Mouse (Mus musculus): Measurements from ENCODE around the gene Phxr2. TPM values are rescaled to one million over a fixed set of nuclear protein-coding genes. Genes with fewer than 3 reads are reported as not detected.
A peak's percentile ranks its signal among the peaks of the same experiment; 100 is the strongest.

Phxr2 gene
- polyA plus RNA-seq, 1 experiment from 2014 or later = not detected

GRCm38 (mm10) chr10:99118697-99119096, 7.4 kb downstream of the Phxr2 start:
- peak; percentile 71 for ATAC-seq
- no peak overlapping the region for H3K9ac ChIP-seq (ENCODE audit: low read depth, low read length)
- H3K4me1 ChIP-seq (ENCODE audit: control insufficient read depth, insufficient read depth, low read length) = peaks cover 40% of the 10 kb centered on the region
- H3K27ac ChIP-seq (ENCODE audit: low read length) = peak overlapping the region; percentile 90
- H3K36me3 ChIP-seq (ENCODE audit: control insufficient read depth, insufficient read depth, low read length) = no peaks in the 10 kb centered on the region
- no peaks in the 10 kb centered on the region for H3K27me3 ChIP-seq (replicated peaks; ENCODE audit: control insufficient read depth, insufficient read depth, low read length)
- H3K4me2 ChIP-seq (ENCODE audit: low read depth, low read length) = peak overlapping the region; percentile 0
- no peak overlapping the region for H3K4me3 ChIP-seq (ENCODE audit: low read length)
- no peaks in the 10 kb centered on the region for H3K9me3 ChIP-seq (ENCODE audit: control insufficient read depth, low read length)
- WGBS = 31% methylated on average over 6 of the region's 6 CpGs

GRCm38 (mm10) chr10:99117876-99118275, 8.2 kb downstream of the Phxr2 start:
- Histone ChIP-seq H3K4me1 (ENCODE audit: control insufficient read depth, insufficient read depth, low read length) (peaks cover 43% of the 10 kb centered on the region), H3K9ac (ENCODE audit: low read depth, low read length) (0 out of 2 replicates have a peak overlapping the region, but pooled peaks have one; percentile 23), H3K27me3 (replicated peaks; ENCODE audit: control insufficient read depth, insufficient read depth, low read length) (no peaks in the 10 kb centered on the region), H3K9me3 (ENCODE audit: control insufficient read depth, low read length) (no peaks in the 10 kb centered on the region), H3K36me3 (ENCODE audit: control insufficient read depth, insufficient read depth, low read length) (no peaks in the 10 kb centered on the region), H3K4me3 (ENCODE audit: low read length) (no peak overlapping the region), H3K27ac (ENCODE audit: low read length) (peak overlapping the region; percentile 90), H3K4me2 (ENCODE audit: low read depth, low read length) (no peak overlapping the region)
- 40% methylated on average over 10 of the region's 10 CpGs for WGBS
- peak; percentile 63 for ATAC-seq

GRCm38 (mm10) chr10:99116650-99117615, 9.2 kb downstream of the Phxr2 start:
- WGBS = 66% methylated on average over 16 of the region's 16 CpGs
- Histone ChIP-seq H3K4me1 (ENCODE audit: control insufficient read depth, insufficient read depth, low read length) (peaks cover 43% of the 10 kb centered on the region), H3K4me2 (ENCODE audit: low read depth, low read length) (no peak overlapping the region), H3K27me3 (replicated peaks; ENCODE audit: control insufficient read depth, insufficient read depth, low read length) (no peaks in the 10 kb centered on the region), H3K36me3 (ENCODE audit: control insufficient read depth, insufficient read depth, low read length) (no peaks in the 10 kb centered on the region), H3K9ac (ENCODE audit: low read depth, low read length) (no peak overlapping the region), H3K9me3 (ENCODE audit: control insufficient read depth, low read length) (no peaks in the 10 kb centered on the region), H3K27ac (ENCODE audit: low read length) (peak overlapping the region; percentile 80), H3K4me3 (ENCODE audit: low read length) (no peak overlapping the region)
- ATAC-seq = 0 out of 2 replicates have a peak, but pooled peaks have one; percentile 7

DNA sequence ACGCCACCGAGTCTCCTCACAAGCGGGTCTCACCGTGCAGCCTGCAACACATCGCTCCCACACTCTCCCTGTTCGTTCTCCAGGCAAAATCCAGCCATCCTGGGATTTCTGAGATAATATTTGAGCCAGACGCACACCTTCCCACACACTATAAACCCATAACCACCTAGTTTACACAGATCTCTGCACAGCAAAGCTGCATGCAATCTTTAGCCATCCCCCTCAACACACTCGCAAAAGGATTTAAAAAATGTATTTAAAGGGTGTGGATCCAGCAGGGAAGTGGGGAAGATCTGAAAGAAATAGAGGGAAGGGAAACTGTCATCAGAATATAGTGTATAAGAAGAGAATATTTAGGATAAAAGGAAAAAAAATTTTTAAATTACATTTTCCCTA, 9.9 kb downstream of the Phxr2 start:
- Histone ChIP-seq H3K4me2 (ENCODE audit: low read depth, low read length) (peak overlapping the region; percentile 3; the same call in 1 of the 2 replicates), H3K4me3 (ENCODE audit: low read length) (no peak overlapping the region), H3K27ac (ENCODE audit: low read length) (peak overlapping the region; percentile 72), H3K9me3 (ENCODE audit: control insufficient read depth, low read length) (no peaks in the 10 kb centered on the region), H3K27me3 (replicated peaks; ENCODE audit: control insufficient read depth, insufficient read depth, low read length) (no peaks in the 10 kb centered on the region), H3K4me1 (ENCODE audit: control insufficient read depth, insufficient read depth, low read length) (peaks cover 43% of the 10 kb centered on the region), H3K9ac (ENCODE audit: low read depth, low read length) (no peak overlapping the region; the same call in 1 of the 2 replicates), H3K36me3 (ENCODE audit: control insufficient read depth, insufficient read depth, low read length) (no peaks in the 10 kb centered on the region)
- no peak for ATAC-seq
- 54% methylated on average over 8 of the region's 8 CpGs for WGBS

DNA sequence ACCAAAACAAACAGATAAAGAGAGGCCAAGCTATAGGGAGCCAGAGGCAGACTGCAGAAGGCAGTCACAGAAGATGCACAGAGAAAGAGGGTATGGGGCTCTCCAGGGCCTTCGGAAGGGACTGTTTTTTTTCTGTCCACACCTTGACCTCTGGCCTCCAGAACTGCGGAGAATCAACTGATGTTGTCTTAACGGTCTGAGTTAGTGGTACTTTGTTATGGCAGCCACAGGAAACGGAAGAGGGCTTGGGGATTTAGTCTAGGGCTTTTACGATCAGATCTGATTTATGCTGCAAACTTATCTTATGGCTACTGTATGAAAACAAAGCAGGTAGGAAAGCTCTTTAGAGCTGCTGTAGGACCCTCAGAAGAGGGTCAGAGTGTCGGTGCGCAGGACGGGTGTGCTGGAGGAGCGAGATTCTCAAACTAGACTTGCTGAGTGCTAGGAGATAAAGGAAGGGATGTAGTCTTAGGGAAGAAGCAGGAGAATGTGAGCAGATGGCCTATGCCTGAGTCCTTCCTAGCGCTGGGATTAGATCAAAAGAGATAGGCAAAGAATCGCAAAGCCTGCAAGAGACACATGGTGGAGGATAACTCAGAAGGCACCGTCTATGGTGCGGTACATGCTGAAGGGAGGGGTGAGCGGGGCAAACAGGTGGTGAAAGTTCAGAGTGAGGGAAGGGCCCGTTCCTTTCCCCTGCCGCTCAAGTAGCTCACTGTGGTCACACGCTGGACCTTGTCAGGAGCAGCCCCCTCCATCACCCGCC, 10.5 kb downstream of the Phxr2 start:
- WGBS = 32% methylated on average over 18 of the region's 18 CpGs

GRCm38 (mm10) chr10:99114295-99114694, 11.8 kb downstream of the Phxr2 start:
- peak overlapping the region; percentile 92 for H3K27ac ChIP-seq (ENCODE audit: low read length)
- ATAC-seq = peak; percentile 53
- H3K4me1 ChIP-seq (ENCODE audit: control insufficient read depth, insufficient read depth, low read length) = peaks cover 47% of the 10 kb centered on the region
- H3K9me3 ChIP-seq (ENCODE audit: control insufficient read depth, low read length) = peaks cover 3% of the 10 kb centered on the region; the same call in 1 of the 2 replicates
- H3K36me3 ChIP-seq (ENCODE audit: control insufficient read depth, insufficient read depth, low read length) = peaks cover 10% of the 10 kb centered on the region
- 59% methylated on average over 8 of the region's 8 CpGs for WGBS
- no peak overlapping the region; the same call in 1 of the 2 replicates for H3K9ac ChIP-seq (ENCODE audit: low read depth, low read length)
- no peaks in the 10 kb centered on the region for H3K27me3 ChIP-seq (replicated peaks; ENCODE audit: control insufficient read depth, insufficient read depth, low read length)
- no peak overlapping the region for H3K4me3 ChIP-seq (ENCODE audit: low read length)
- H3K4me2 ChIP-seq (ENCODE audit: low read depth, low read length) = no peak overlapping the region

More for the DNA sequence above, 10.5 kb downstream of the Phxr2 start:
- Histone ChIP-seq H3K9me3 (ENCODE audit: control insufficient read depth, low read length) (no peaks in the 10 kb centered on the region), H3K36me3 (ENCODE audit: control insufficient read depth, insufficient read depth, low read length) (no peaks in the 10 kb centered on the region), H3K4me2 (ENCODE audit: low read depth, low read length) (peak overlapping the region; percentile 3; the same call in 1 of the 2 replicates), H3K9ac (ENCODE audit: low read depth, low read length) (no peak overlapping the region; the same call in 1 of the 2 replicates), H3K4me3 (ENCODE audit: low read length) (no peak overlapping the region), H3K27me3 (replicated peaks; ENCODE audit: control insufficient read depth, insufficient read depth, low read length) (no peaks in the 10 kb centered on the region), H3K27ac (ENCODE audit: low read length) (peak overlapping the region; percentile 72), H3K4me1 (ENCODE audit: control insufficient read depth, insufficient read depth, low read length) (peaks cover 47% of the 10 kb centered on the region)
- ATAC-seq = no peak; the same call in 1 of the 2 replicates

DNA sequence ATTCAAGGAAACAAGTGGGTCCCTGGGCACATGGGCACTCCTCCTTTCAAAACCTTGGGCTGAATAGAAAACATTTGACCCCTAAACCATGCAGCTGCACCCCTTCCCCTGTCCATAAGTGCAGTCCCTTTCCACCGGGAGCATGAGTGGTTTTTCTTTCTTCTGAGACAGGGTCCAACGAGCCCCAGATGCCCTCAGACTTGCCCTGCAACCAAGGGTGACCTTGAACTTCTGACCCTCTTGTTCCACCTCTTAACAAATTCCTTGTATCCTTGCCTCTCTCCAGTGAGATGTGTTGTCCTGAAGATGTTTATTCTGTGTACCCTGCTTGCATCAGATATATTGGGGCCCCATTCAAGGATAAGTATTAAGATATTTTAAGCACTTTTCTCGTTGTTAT, 12.6 kb downstream of the Phxr2 start:
- H3K27me3 ChIP-seq (replicated peaks; ENCODE audit: control insufficient read depth, insufficient read depth, low read length) = no peaks in the 10 kb centered on the region
- 0 out of 2 replicates have a peak overlapping the region, but pooled peaks have one; percentile 20 for H3K4me2 ChIP-seq (ENCODE audit: low read depth, low read length)
- ATAC-seq = no peak
- H3K36me3 ChIP-seq (ENCODE audit: control insufficient read depth, insufficient read depth, low read length) = peaks cover 11% of the 10 kb centered on the region
- H3K27ac ChIP-seq (ENCODE audit: low read length) = peak overlapping the region; percentile 92; the same call in 1 of the 2 replicates
- peaks cover 39% of the 10 kb centered on the region for H3K4me1 ChIP-seq (ENCODE audit: control insufficient read depth, insufficient read depth, low read length)
- H3K9ac ChIP-seq (ENCODE audit: low read depth, low read length) = 0 out of 2 replicates have a peak overlapping the region, but pooled peaks have one; percentile 38
- H3K9me3 ChIP-seq (ENCODE audit: control insufficient read depth, low read length) = peaks cover 3% of the 10 kb centered on the region; the same call in 1 of the 2 replicates
- 25% methylated on average over 3 of the region's 3 CpGs for WGBS
- H3K4me3 ChIP-seq (ENCODE audit: low read length) = no peak overlapping the region

DNA sequence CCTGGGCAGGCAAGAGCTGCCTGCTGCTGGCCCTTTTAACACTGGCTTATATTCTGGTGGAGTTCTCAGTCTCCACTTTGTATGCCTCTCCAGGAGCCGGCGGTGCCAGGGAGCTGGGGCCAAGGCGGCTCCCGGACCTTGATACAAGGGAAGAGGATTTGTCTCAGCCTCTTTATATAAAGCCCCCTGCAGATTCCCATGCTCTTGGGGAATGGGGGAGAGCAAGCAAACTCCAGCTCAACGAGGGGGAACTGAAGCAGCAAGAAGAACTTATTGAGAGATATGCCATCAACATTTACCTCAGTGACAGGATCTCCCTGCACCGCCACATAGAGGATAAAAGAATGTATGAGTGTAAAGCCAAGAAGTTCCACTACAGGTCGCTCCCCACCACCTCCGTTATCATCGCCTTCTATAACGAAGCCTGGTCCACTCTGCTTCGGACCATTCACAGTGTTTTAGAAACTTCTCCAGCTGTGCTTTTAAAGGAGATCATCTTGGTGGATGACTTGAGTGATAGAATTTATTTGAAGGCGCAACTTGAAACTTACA, 17.6 kb downstream of the Phxr2 start:
- WGBS = 29% methylated on average over 12 of the region's 12 CpGs
- H3K27me3 ChIP-seq (replicated peaks; ENCODE audit: control insufficient read depth, insufficient read depth, low read length) = no peaks in the 10 kb centered on the region
- ATAC-seq = no peak
- H3K4me1 ChIP-seq (ENCODE audit: control insufficient read depth, insufficient read depth, low read length) = peaks cover 7% of the 10 kb centered on the region
- peaks cover 3% of the 10 kb centered on the region; the same call in 1 of the 2 replicates for H3K9me3 ChIP-seq (ENCODE audit: control insufficient read depth, low read length)
- H3K9ac ChIP-seq (ENCODE audit: low read depth, low read length) = peak overlapping the region; percentile 93
- H3K36me3 ChIP-seq (ENCODE audit: control insufficient read depth, insufficient read depth, low read length) = peaks cover 15% of the 10 kb centered on the region
- H3K27ac ChIP-seq (ENCODE audit: low read length) = peak overlapping the region; percentile 87
- H3K4me3 ChIP-seq (ENCODE audit: low read length) = peak overlapping the region; percentile 95
- H3K4me2 ChIP-seq (ENCODE audit: low read depth, low read length) = peak overlapping the region; percentile 96

All from intestine, embryonic 16.5 days (tissue).